Mouse (Mus musculus): ENCODE measurements around the gene Gm43064.

GRCm38 (mm10) chr3:103789891-103790345, 19.5 kb upstream of the Gm43064 start:
- no peak for TF ChIP-seq POLR2A (IDR thresholded peaks at IDR 0.05; ENCODE audit: borderline replicate concordance, insufficient read depth, low read length)
- no peak for TF ChIP-seq CTCF (IDR thresholded peaks at IDR 0.05; ENCODE audit: borderline replicate concordance, insufficient read depth, low read depth, low read length)
